Mouse (Mus musculus) heart, adult 2 months (tissue): ENCODE results near the gene Olfr699.

ENCODE experiments used
- EP300 ChIP-seq: fragments of 200-500 bp; IDR thresholded peaks from 2 replicates; pipeline ENCODE4 v1.6.1; 2011; ENCODE audit warnings: low read depth, low read length, control low read depth; ENCODE audit not compliant: insufficient read depth
- POLR2A ChIP-seq: fragments of 200-500 bp; IDR thresholded peaks from 2 replicates; pipeline ENCODE4 v1.6.1; 2011; ENCODE audit warnings: mild to moderate bottlenecking, low read depth, low read length, control low read depth; ENCODE audit not compliant: insufficient read depth

- TF ChIP-seq POLR2A (no peak), EP300 (no peak)
Observed at GRCm38 (mm10) chr7:106813829-106814228, 20.8 kb upstream of the Olfr699 start, which contains the start of gene Olfr701.
